Mouse (Mus musculus) midbrain, embryonic 13.5 days (tissue): ENCODE data around the gene Csf3r. TPM values are rescaled to one million over a fixed set of nuclear protein-coding genes. Genes with fewer than 3 reads are reported as not detected.

Source experiments
- ATAC-seq: fragments of 200-750 bp; cut with Nextera tagmentation; 2 replicates; pipeline ENCODE4 v1.8.0; 2017; ENCODE audit warnings: mild to moderate bottlenecking, moderate TSS enrichment, moderate library complexity
- H3K27ac ChIP-seq: fragments of 300-500 bp; sonication (generic); 2 replicates; pipeline ENCODE4 v1.5.1; 2015; ENCODE audit warnings: inconsistent platforms, mild to moderate bottlenecking, moderate library complexity
- H3K27me3 ChIP-seq: fragments of 300-500 bp; sonication (generic); 2 replicates; pipeline ENCODE4 v1.6.1; 2015; ENCODE audit warnings: mild to moderate bottlenecking, inconsistent platforms
- H3K36me3 ChIP-seq: fragments of 300-500 bp; sonication (generic); 2 replicates; pipeline ENCODE4 v1.6.1; 2015; ENCODE audit warnings: mild to moderate bottlenecking, inconsistent platforms
- H3K4me1 ChIP-seq: fragments of 300-500 bp; sonication (generic); replicated peaks from 2 replicates; pipeline ENCODE4 v1.6.1; 2015; ENCODE audit warnings: inconsistent platforms
- H3K4me2 ChIP-seq: fragments of 300-500 bp; sonication (generic); replicated peaks from 2 replicates; pipeline ENCODE4 v1.6.1; 2015; ENCODE audit warnings: moderate library complexity, mild to moderate bottlenecking, inconsistent platforms
- H3K4me3 ChIP-seq: fragments of 300-500 bp; sonication (generic); replicated peaks from 2 replicates; pipeline ENCODE4 v1.5.1; 2015; ENCODE audit warnings: mild to moderate bottlenecking, inconsistent platforms
- H3K9ac ChIP-seq: fragments of 300-500 bp; sonication (generic); replicated peaks from 2 replicates; pipeline ENCODE4 v1.6.1; 2015; ENCODE audit warnings: mild to moderate bottlenecking, inconsistent platforms
- H3K9me3 ChIP-seq: fragments of 300-500 bp; sonication (generic); 2 replicates; pipeline ENCODE4 v1.6.1; 2016; ENCODE audit warnings: mild to moderate bottlenecking, inconsistent platforms
- WGBS: fragments of 180-500 bp; shearing (Covaris S2); methylation state at CpG from one replicate; pipeline ENCODE4 v1.1.7; 2015; 5-methylcytosine and 5-hydroxymethylcytosine counted together
- polyA plus RNA-seq: library from polyadenylated mRNA; unstranded; fragments of >200 nt; fragmentation: Nextera tagmentation; extraction: Ambion mirVana; gene quantifications from 2 replicates; pipeline ENCODE4 v1.2.1, GENCODE M21; 2015

Csf3r gene
- polyA plus RNA-seq, 1 experiment from 2014 or later: 0.57 TPM

GRCm38 (mm10) chr4:126090848-126091124 lies 66.4 kb downstream of the Csf3r start:
- H3K4me2 ChIP-seq: no peak overlapping the region
- H3K9me3 ChIP-seq: no peaks in the 10 kb centered on the region
- H3K4me1 ChIP-seq: no peaks in the 10 kb centered on the region
- no peak overlapping the region for H3K4me3 ChIP-seq
- no peak for ATAC-seq
- 84% methylated on average over 4 of the region's 4 CpGs for WGBS
- no peak overlapping the region for H3K27ac ChIP-seq
- H3K9ac ChIP-seq: no peak overlapping the region
- H3K36me3 ChIP-seq: peaks cover 16% of the 10 kb centered on the region
- H3K27me3 ChIP-seq: no peaks in the 10 kb centered on the region

GRCm38 (mm10) chr4:126091873-126092272 lies 67.5 kb downstream of the Csf3r start:
- H3K36me3 ChIP-seq: peaks cover 16% of the 10 kb centered on the region
- H3K27me3 ChIP-seq: no peaks in the 10 kb centered on the region
- no peak overlapping the region for H3K4me3 ChIP-seq
- no peak overlapping the region for H3K27ac ChIP-seq
- H3K9ac ChIP-seq: no peak overlapping the region
- ATAC-seq: no peak
- no peak overlapping the region for H3K4me2 ChIP-seq
- peaks cover 1% of the 10 kb centered on the region; the same call in 1 of the 2 replicates for H3K4me1 ChIP-seq
- H3K9me3 ChIP-seq: no peaks in the 10 kb centered on the region
- 84% methylated on average over 8 of the region's 8 CpGs for WGBS

Other genes starting within 250 kb of the Csf3r start
- gene Mrps15, start 22.4 kb downstream of the Csf3r start, polyA plus RNA-seq: 122 and 130 TPM in 2 replicates
- 35.5 and 36.2 TPM in 2 replicates for gene Oscp1, start 34.0 kb downstream of the Csf3r start, polyA plus RNA-seq
- 45.9 and 52.1 TPM in 2 replicates for gene Lsm10, start 72.1 kb downstream of the Csf3r start, polyA plus RNA-seq
- 35.7 and 37.0 TPM in 2 replicates for gene Stk40, start 79.4 kb downstream of the Csf3r start, polyA plus RNA-seq
- gene Eva1b, start 123.2 kb downstream of the Csf3r start, polyA plus RNA-seq: 10.3 and 12.9 TPM in 2 replicates
- 0.55 and 1.0 TPM in 2 replicates for gene Sh3d21, start 138.9 kb downstream of the Csf3r start, polyA plus RNA-seq
- gene Thrap3, start 178.2 kb downstream of the Csf3r start, polyA plus RNA-seq: 174 and 180 TPM in 2 replicates
- 64.1 and 89.5 TPM in 2 replicates for gene Map7d1, start 231.8 kb downstream of the Csf3r start, polyA plus RNA-seq
- gene Trappc3, start 237.8 kb downstream of the Csf3r start, polyA plus RNA-seq: 149 and 154 TPM in 2 replicates